ENCODE assay signal across 8 mouse cellular contexts in the genomic region with DNA sequence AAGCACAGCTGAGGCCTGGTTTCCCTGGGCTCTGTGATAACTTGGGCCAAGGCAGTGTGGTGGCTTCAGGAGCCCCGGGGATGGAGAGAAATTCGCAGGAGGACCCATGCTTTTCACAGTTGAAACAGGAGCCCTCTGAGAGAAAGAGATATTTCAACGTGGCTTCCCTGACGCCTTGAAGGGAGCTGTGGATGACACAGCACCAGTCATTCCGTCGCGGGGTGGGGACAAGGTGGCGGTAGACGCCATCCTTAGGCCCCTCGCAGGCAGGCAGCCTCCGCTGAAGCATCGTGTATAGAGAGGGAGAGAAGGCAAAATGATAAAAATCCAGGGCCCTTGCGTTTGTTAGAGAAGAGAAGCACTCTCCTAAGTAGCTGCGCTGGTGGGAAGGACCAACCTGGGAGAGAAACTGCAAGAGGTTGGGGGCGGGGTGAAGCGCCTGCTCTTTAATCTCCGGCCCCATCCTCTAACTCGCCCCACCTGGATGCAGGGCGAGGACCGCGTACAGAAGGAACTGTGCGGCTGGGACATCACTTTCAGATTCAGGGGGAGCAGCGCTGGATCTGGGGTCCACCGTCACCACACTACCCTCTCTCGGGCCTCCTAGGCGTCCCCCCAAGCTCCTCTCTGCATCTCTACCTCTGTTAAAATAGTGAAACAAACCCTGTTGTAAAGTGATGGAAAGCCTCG. TPM values are rescaled to one million over a fixed set of nuclear protein-coding genes. Genes with fewer than 3 reads are reported as not detected.
DNase-seq lines count a peak whose midpoint lies in the region; ATAC-seq lines count a peak whose summit lies in the region.

No protein-coding gene starts in this region.

- peak overlapping the region; percentile 94 for H3K4me2 ChIP-seq in forebrain, embryonic 14.5 days (ENCODE audit: low read length)
- peak overlapping the region; percentile 98 for H3K4me2 ChIP-seq in kidney, embryonic 14.5 days (replicated peaks; ENCODE audit: low read depth, low read length)

- peak overlapping the region; percentile 56 for H3K4me3 ChIP-seq in forebrain, embryonic 14.5 days (ENCODE audit: low read depth, low read length)
- peak overlapping the region; percentile 87 for H3K4me3 ChIP-seq in kidney, embryonic 14.5 days (ENCODE audit: low read length)
- peak overlapping the region; percentile 89 for H3K4me3 ChIP-seq in midbrain, embryonic 10.5 days

- no peaks in the 10 kb centered on the region for H3K9me3 ChIP-seq in forebrain, embryonic 14.5 days (replicated peaks; ENCODE audit: control insufficient read depth, low read length)
- no peaks in the 10 kb centered on the region for H3K9me3 ChIP-seq in kidney, embryonic 14.5 days (ENCODE audit: control insufficient read depth, low read length)
- no peaks in the 10 kb centered on the region for H3K9me3 ChIP-seq in midbrain, embryonic 10.5 days (replicated peaks)

- peak; percentile 13 to 17 for DNase-seq in left cerebral cortex, adult 18-20 months (ENCODE audit: low spot score in 2 of 2)
- DNase-seq in left cerebral cortex, adult 8-10 months (ENCODE audit: low spot score in 2 of 2), result no peak
- DNase-seq in forebrain, embryonic 14.5 days (ENCODE audit: low spot score), result no peak
- peak; percentile 71 for DNase-seq in midbrain, embryonic 10.5 days (ENCODE audit: low spot score)
- DNase-seq in testis, postnatal 14 days (ENCODE audit: low spot score), result peak; percentile 53
- DNase-seq in layer of hippocampus, postnatal 14 days (ENCODE audit: low spot score in 2 of 2), result no peak

- H3K27me3 ChIP-seq in forebrain, embryonic 14.5 days (replicated peaks; ENCODE audit: control insufficient read depth, insufficient read depth, low read length), result peaks cover 31% of the 10 kb centered on the region
- no peaks in the 10 kb centered on the region for H3K27me3 ChIP-seq in kidney, embryonic 14.5 days (ENCODE audit: control insufficient read depth, insufficient read depth, low read length)
- peaks cover 55% of the 10 kb centered on the region for H3K27me3 ChIP-seq in midbrain, embryonic 10.5 days (ENCODE audit: low read depth, poor library complexity, severe bottlenecking)

- H3K4me1 ChIP-seq in forebrain, embryonic 14.5 days (ENCODE audit: control insufficient read depth, insufficient read depth, low read length), result peaks cover 5% of the 10 kb centered on the region
- peaks cover 21% of the 10 kb centered on the region; the same call in 1 of the 2 replicates for H3K4me1 ChIP-seq in kidney, embryonic 14.5 days (ENCODE audit: control insufficient read depth, insufficient read depth, low read length)
- H3K4me1 ChIP-seq in midbrain, embryonic 10.5 days, result peaks cover 51% of the 10 kb centered on the region

- peak; percentile 17 for ATAC-seq in activated CD4-positive, CD25-positive, alpha-beta regulatory T cell, adult 4 months
- peak; percentile 13; the same call in 1 of the 2 replicates for ATAC-seq in forebrain, embryonic 14.5 days
- no peak; the same call in 1 of the 2 replicates for ATAC-seq in kidney, embryonic 14.5 days (ENCODE audit: low FRiP score, low TSS enrichment)

- H3K27ac ChIP-seq in forebrain, embryonic 14.5 days (ENCODE audit: low read depth, low read length), result no peak overlapping the region
- H3K27ac ChIP-seq in kidney, embryonic 14.5 days (ENCODE audit: low read depth, low read length), result peak overlapping the region; percentile 85; the same call in 1 of the 2 replicates
- H3K27ac ChIP-seq in midbrain, embryonic 10.5 days (replicated peaks), result peak overlapping the region; percentile 93

- peak overlapping the region; percentile 60; the same call in 1 of the 2 replicates for H3K9ac ChIP-seq in forebrain, embryonic 14.5 days (ENCODE audit: low read length)
- peak overlapping the region; percentile 91 for H3K9ac ChIP-seq in kidney, embryonic 14.5 days (ENCODE audit: low read depth, low read length)

- no peaks in the 10 kb centered on the region for H3K36me3 ChIP-seq in forebrain, embryonic 14.5 days (ENCODE audit: control insufficient read depth, insufficient read depth, low read length)
- H3K36me3 ChIP-seq in kidney, embryonic 14.5 days (ENCODE audit: control insufficient read depth, insufficient read depth, low read length), result no peaks in the 10 kb centered on the region
- no peaks in the 10 kb centered on the region for H3K36me3 ChIP-seq in midbrain, embryonic 10.5 days

- 1% methylated on average over 27 of the region's 27 CpGs for WGBS in forebrain, embryonic 14.5 days
- 4% methylated on average over 27 of the region's 27 CpGs for WGBS in kidney, embryonic 14.5 days
- WGBS in midbrain, embryonic 10.5 days, result under 1% methylated on average over 27 of the region's 27 CpGs

RNA-seq across cellular contexts. Expression of a gene that starts 46.9 kb away (rescaled TPM):
- total RNA-seq in left cerebral cortex, adult 18-20 months (2021), result 10 to 100 TPM; 35.5 to 42.3 TPM
- 10 to 100 TPM; 30.6 to 49.4 (median 43.4) TPM for total RNA-seq in left cerebral cortex, adult 8-10 months (2022)
- polyA plus RNA-seq in activated CD4-positive, CD25-positive, alpha-beta regulatory T cell, adult 4 months (2017; shearing (Covaris generic)), result 1 to 10 TPM; 3.0 to 4.9 TPM
- polyA plus RNA-seq in forebrain, embryonic 14.5 days (2014; fragmentation: Nextera tagmentation; extraction: Ambion mirVana), result 1.4 and 1.5 TPM in 2 replicates
- 12.2 and 16.7 TPM in 2 replicates for polyA plus RNA-seq in kidney, embryonic 14.5 days (2014; fragmentation: Nextera tagmentation; extraction: Ambion mirVana)
- 4.5 and 4.8 TPM in 2 replicates for polyA plus RNA-seq in midbrain, embryonic 10.5 days (2016; fragmentation: Nextera tagmentation; extraction: Ambion mirVana)
- total RNA-seq in layer of hippocampus, postnatal 14 days (2021), result 10 to 100 TPM; 35.2 to 35.7 TPM

Comparison
In these comparisons a context has a peak if more than half of its experiments do, and no peak if none do; other contexts are left out.
1. DNase-seq: peak in left cerebral cortex, adult 18-20 months (2 of 2), midbrain, embryonic 10.5 days (single experiment) and testis, postnatal 14 days (single experiment); none in left cerebral cortex, adult 8-10 months (0 of 2), forebrain, embryonic 14.5 days (single experiment) and layer of hippocampus, postnatal 14 days (0 of 2).
2. Peak in every context shown above with its lines, with median percentiles within 50 percentile points of each other: H3K4me3 ChIP-seq.